Mouse (Mus musculus) cortical plate, adult 2 months (tissue): ENCODE data around the gene Dnajc28.

Experiments used
- CTCF ChIP-seq: fragments of 200-500 bp; IDR thresholded peaks from 2 replicates; pipeline ENCODE4 v1.5.1; 2011; ENCODE audit warnings: mild to moderate bottlenecking, control low read depth, low read length; ENCODE audit not compliant: insufficient read depth; ENCODE audit errors: extremely low read depth
- POLR2A ChIP-seq: fragments of 200-500 bp; IDR thresholded peaks from 2 replicates; pipeline ENCODE4 v1.6.1; 2011; ENCODE audit warnings: mild to moderate bottlenecking, low read length, control low read depth; ENCODE audit not compliant: insufficient read depth; ENCODE audit errors: extremely low read depth

DNA sequence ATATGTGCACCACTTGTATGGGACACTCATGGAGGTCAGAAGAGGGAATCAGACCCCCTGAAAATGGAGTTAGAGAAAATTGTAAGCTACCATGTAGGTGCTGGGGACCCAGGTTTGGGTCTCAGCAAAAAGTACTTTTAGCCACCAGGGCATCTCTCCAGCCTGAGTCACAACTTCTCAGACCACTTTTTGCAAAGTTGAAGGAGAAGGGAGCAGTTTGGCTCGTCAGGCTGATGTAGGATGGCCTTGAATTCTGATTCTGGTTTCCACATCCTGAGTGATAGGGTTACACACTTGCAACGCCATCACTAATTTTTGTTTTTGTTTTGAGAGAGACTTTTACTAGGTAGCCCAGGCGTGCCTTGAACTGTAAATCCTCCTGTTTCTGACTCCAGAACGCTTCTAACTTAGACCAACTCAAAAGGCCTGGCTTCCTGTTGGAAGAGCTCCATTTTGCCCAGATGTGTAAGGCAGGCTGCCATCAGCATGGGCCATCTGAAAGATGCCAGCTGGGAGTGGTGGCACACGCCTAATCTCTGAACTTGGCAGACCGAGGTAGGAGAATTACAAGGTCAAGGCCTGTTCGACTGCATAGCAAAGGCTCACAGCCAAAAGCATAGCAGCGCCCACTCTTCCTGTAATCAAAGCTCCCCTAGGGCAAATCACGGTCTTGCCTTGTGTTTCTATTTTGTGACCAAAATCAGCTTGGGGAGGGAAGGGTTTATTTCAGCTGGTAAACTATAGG lies 9.2 kb downstream of the Dnajc28 start:
- TF ChIP-seq POLR2A (no peak), CTCF (no peak)
